Mouse (Mus musculus): Measurements from ENCODE around the gene Mamld1. TPM values are rescaled to one million over a fixed set of nuclear protein-coding genes. Genes with fewer than 3 reads are reported as not detected.

The Mamld1 gene
- polyA plus RNA-seq, 1 experiment = 3.8 TPM

- no peak for DNase-seq (ENCODE audit: low read depth in 1 of 2, low spot score in 2 of 2)
- Histone ChIP-seq H3K4me1 (ENCODE audit: control insufficient read depth, insufficient read depth, insufficient read length) (no peaks in the 10 kb centered on the region), H3K4me3 (ENCODE audit: extremely low read depth, insufficient read depth, insufficient read length) (no peak overlapping the region), H3K27ac (ENCODE audit: insufficient read depth, low read length) (no peak overlapping the region), H3K27me3 (ENCODE audit: control insufficient read depth, insufficient read depth, low read length) (no peaks in the 10 kb centered on the region), H3K36me3 (ENCODE audit: control insufficient read depth, insufficient read depth, low read length) (no peaks in the 10 kb centered on the region)
- no peak for TF ChIP-seq POLR2A (IDR thresholded peaks at IDR 0.05; ENCODE audit: low read depth, low read length)
- no peak for TF ChIP-seq CTCF (IDR thresholded peaks at IDR 0.05; ENCODE audit: extremely low read depth, insufficient read depth, insufficient read length, insufficient replicate concordance)
These were observed 81.4 kb downstream of the Mamld1 start for GRCm38 (mm10) chrX:71131464-71131863.

DNA sequence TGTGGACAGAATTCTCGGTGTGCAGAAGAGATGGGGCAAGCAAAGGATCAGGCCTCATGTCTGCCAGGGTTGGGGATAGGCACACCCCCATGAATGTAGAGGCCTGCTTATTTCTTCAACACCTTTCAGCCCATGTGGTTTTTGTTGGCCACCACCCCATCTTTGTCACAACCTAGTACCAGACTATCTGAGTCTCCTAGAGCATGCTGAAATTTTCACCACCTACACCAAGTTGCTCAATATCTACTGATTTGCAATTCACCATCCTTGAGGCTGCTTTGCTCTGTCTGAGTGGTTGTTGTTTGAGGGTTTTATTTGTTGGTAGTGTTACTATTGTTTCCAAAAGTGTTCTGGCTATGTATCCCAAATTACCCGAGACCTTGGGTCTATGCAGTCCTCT lies 91.3 kb downstream of the Mamld1 start:
- TF ChIP-seq POLR2A (IDR thresholded peaks at IDR 0.05; ENCODE audit: low read depth, low read length) (no peak), CTCF (IDR thresholded peaks at IDR 0.05; ENCODE audit: extremely low read depth, insufficient read depth, insufficient read length, insufficient replicate concordance) (no peak)
- WGBS = 84% methylated on average over 2 of the region's 2 CpGs
- Histone ChIP-seq H3K4me1 (ENCODE audit: control insufficient read depth, insufficient read depth, insufficient read length) (no peaks in the 10 kb centered on the region), H3K27ac (ENCODE audit: insufficient read depth, low read length) (no peak overlapping the region), H3K27me3 (ENCODE audit: control insufficient read depth, insufficient read depth, low read length) (no peaks in the 10 kb centered on the region), H3K4me3 (ENCODE audit: extremely low read depth, insufficient read depth, insufficient read length) (no peak overlapping the region), H3K36me3 (ENCODE audit: control insufficient read depth, insufficient read depth, low read length) (no peaks in the 10 kb centered on the region)
- no peak for DNase-seq (ENCODE audit: low read depth in 1 of 2, low spot score in 2 of 2)

GRCm38 (mm10) chrX:71149441-71150050 lies 99.5 kb downstream of the Mamld1 start:
- TF ChIP-seq CTCF (IDR thresholded peaks at IDR 0.05; ENCODE audit: extremely low read depth, insufficient read depth, insufficient read length, insufficient replicate concordance) = no peak
- no peak for TF ChIP-seq POLR2A (IDR thresholded peaks at IDR 0.05; ENCODE audit: low read depth, low read length)
- DNase-seq (ENCODE audit: low read depth in 1 of 2, low spot score in 2 of 2) = no peak
- no peaks in the 10 kb centered on the region for H3K36me3 ChIP-seq (ENCODE audit: control insufficient read depth, insufficient read depth, low read length)
- H3K27me3 ChIP-seq (ENCODE audit: control insufficient read depth, insufficient read depth, low read length) = no peaks in the 10 kb centered on the region
- peaks cover 2% of the 10 kb centered on the region; the same call in 1 of the 2 replicates for H3K4me1 ChIP-seq (ENCODE audit: control insufficient read depth, insufficient read depth, insufficient read length)
- no peak overlapping the region for H3K27ac ChIP-seq (ENCODE audit: insufficient read depth, low read length)
- H3K4me3 ChIP-seq (ENCODE audit: extremely low read depth, insufficient read depth, insufficient read length) = no peak overlapping the region
- WGBS = 61% methylated on average over 1 of the region's 1 CpGs

GRCm38 (mm10) chrX:71150551-71151001 lies 100.5 kb downstream of the Mamld1 start:
- no peak for TF ChIP-seq CTCF (IDR thresholded peaks at IDR 0.05; ENCODE audit: extremely low read depth, insufficient read depth, insufficient read length, insufficient replicate concordance)
- no peak for TF ChIP-seq POLR2A (IDR thresholded peaks at IDR 0.05; ENCODE audit: low read depth, low read length)
- Histone ChIP-seq H3K27me3 (ENCODE audit: control insufficient read depth, insufficient read depth, low read length) (no peaks in the 10 kb centered on the region), H3K4me3 (ENCODE audit: extremely low read depth, insufficient read depth, insufficient read length) (no peak overlapping the region), H3K4me1 (ENCODE audit: control insufficient read depth, insufficient read depth, insufficient read length) (peaks cover 2% of the 10 kb centered on the region; the same call in 1 of the 2 replicates), H3K36me3 (ENCODE audit: control insufficient read depth, insufficient read depth, low read length) (no peaks in the 10 kb centered on the region), H3K27ac (ENCODE audit: insufficient read depth, low read length) (no peak overlapping the region)
- WGBS = 66% methylated on average over 4 of the region's 4 CpGs
- no peak for DNase-seq (ENCODE audit: low read depth in 1 of 2, low spot score in 2 of 2)

DNA sequence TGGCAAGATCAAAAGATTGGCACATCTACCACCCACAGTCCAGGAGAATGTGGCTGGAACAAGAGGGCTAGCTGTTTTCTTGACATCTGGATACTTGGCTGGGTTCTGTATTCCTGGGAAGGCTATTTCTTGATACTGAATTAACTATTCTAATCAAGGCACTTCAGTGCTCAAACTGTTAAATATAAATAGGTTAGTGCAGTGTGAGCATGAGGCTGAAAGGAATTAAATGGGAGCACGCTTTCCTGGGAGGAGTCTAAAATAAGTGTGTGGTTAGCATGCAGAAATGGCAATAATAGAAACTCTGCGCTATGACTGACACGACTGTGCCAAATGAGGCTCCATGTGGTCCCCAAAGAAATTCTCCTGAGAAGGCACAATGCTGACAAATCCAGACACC lies 131.5 kb downstream of the Mamld1 start:
- no peak for TF ChIP-seq POLR2A (IDR thresholded peaks at IDR 0.05; ENCODE audit: low read depth, low read length)
- no peak for DNase-seq (ENCODE audit: low read depth in 1 of 2, low spot score in 2 of 2)
- Histone ChIP-seq H3K36me3 (ENCODE audit: control insufficient read depth, insufficient read depth, low read length) (no peaks in the 10 kb centered on the region), H3K4me1 (ENCODE audit: control insufficient read depth, insufficient read depth, insufficient read length) (no peaks in the 10 kb centered on the region), H3K4me3 (ENCODE audit: extremely low read depth, insufficient read depth, insufficient read length) (no peak overlapping the region), H3K27me3 (ENCODE audit: control insufficient read depth, insufficient read depth, low read length) (no peaks in the 10 kb centered on the region), H3K27ac (ENCODE audit: insufficient read depth, low read length) (no peak overlapping the region)
- 61% methylated on average over 3 of the region's 3 CpGs for WGBS

GRCm38 (mm10) chrX:71183671-71184070 lies 133.6 kb downstream of the Mamld1 start:
- no peaks in the 10 kb centered on the region for H3K4me1 ChIP-seq (ENCODE audit: control insufficient read depth, insufficient read depth, insufficient read length)
- DNase-seq (ENCODE audit: low read depth in 1 of 2, low spot score in 2 of 2) = no peak
- TF ChIP-seq POLR2A (IDR thresholded peaks at IDR 0.05; ENCODE audit: low read depth, low read length) = no peak
- no peak for TF ChIP-seq CTCF (IDR thresholded peaks at IDR 0.05; ENCODE audit: extremely low read depth, insufficient read depth, insufficient read length, insufficient replicate concordance)
- no peak overlapping the region for H3K27ac ChIP-seq (ENCODE audit: insufficient read depth, low read length)
- H3K36me3 ChIP-seq (ENCODE audit: control insufficient read depth, insufficient read depth, low read length) = no peaks in the 10 kb centered on the region
- H3K4me3 ChIP-seq (ENCODE audit: extremely low read depth, insufficient read depth, insufficient read length) = no peak overlapping the region
- 88% methylated on average over 4 of the region's 4 CpGs for WGBS
- H3K27me3 ChIP-seq (ENCODE audit: control insufficient read depth, insufficient read depth, low read length) = no peaks in the 10 kb centered on the region

- Histone ChIP-seq H3K27ac (ENCODE audit: insufficient read depth, low read length) (no peak overlapping the region), H3K27me3 (ENCODE audit: control insufficient read depth, insufficient read depth, low read length) (no peaks in the 10 kb centered on the region), H3K36me3 (ENCODE audit: control insufficient read depth, insufficient read depth, low read length) (no peaks in the 10 kb centered on the region), H3K4me1 (ENCODE audit: control insufficient read depth, insufficient read depth, insufficient read length) (no peaks in the 10 kb centered on the region), H3K4me3 (ENCODE audit: extremely low read depth, insufficient read depth, insufficient read length) (no peak overlapping the region)
- TF ChIP-seq CTCF (IDR thresholded peaks at IDR 0.05; ENCODE audit: extremely low read depth, insufficient read depth, insufficient read length, insufficient replicate concordance) = no peak
- TF ChIP-seq POLR2A (IDR thresholded peaks at IDR 0.05; ENCODE audit: low read depth, low read length) = no peak
- DNase-seq (ENCODE audit: low read depth in 1 of 2, low spot score in 2 of 2) = no peak
- WGBS = 75% methylated on average over 1 of the region's 1 CpGs
These were observed 136.3 kb downstream of the Mamld1 start for GRCm38 (mm10) chrX:71186396-71186795.
